22 mouse cellular contexts compared by ENCODE assay signal in the genomic region with DNA sequence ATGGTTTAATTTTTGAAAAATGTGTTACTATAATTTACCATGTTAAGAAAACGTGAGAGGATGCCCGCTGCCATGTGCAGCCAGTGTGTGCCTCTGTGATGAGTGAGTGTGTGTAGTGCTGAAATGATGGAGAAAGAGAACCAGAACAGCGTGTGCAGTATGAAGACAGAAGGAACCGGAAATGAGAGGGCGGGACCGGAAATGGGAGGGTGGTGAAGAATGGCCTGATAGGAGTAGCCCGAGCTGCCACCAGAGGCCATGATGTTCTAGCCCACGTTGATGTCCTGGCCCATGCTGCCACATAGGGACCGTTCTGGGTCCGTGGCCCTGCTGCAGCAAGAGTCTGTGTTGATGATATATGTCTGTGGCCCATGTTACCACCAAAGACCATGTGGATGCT. TPM values are rescaled to one million over a fixed set of nuclear protein-coding genes. Genes with fewer than 3 reads are reported as not detected.
"Had no signal": no experiment of that assay in that cellular context is flagged by ENCODE, and none has a peak within 500 bp of the region (broad histone marks: within the 10 kb centered on the region; RNA-seq: fewer than 3 reads in every experiment).

No protein-coding gene starts in this region.

- DNase-seq: kidney, adult 11 months; kidney, postnatal 36 days; left cerebral cortex, postnatal 4 days; liver; liver, embryonic 13.5 days; liver, postnatal 0 days; lung, postnatal 14 days; retina, postnatal 1 day; right cerebral cortex, postnatal 4 days; spleen, adult 18-20 months; thymus, adult 18-20 months; thymus, postnatal 14 days had no signal

- H3K9ac ChIP-seq: kidney, embryonic 15.5 days; liver, embryonic 13.5 days; liver, postnatal 0 days; lung, embryonic 15.5 days; midbrain, embryonic 12.5 days; neural tube, embryonic 13.5 days had no signal

- H3K36me3 ChIP-seq: kidney, embryonic 15.5 days; liver, embryonic 13.5 days; lung, embryonic 15.5 days; midbrain, embryonic 12.5 days; neural tube, embryonic 13.5 days had no signal

- H3K9me3 ChIP-seq: kidney, embryonic 15.5 days; liver, embryonic 13.5 days; lung, embryonic 15.5 days; midbrain, embryonic 12.5 days; neural tube, embryonic 13.5 days had no signal

- H3K4me2 ChIP-seq: liver, embryonic 13.5 days; lung, embryonic 15.5 days; midbrain, embryonic 12.5 days; neural tube, embryonic 13.5 days had no signal

- ATAC-seq: liver, postnatal 0 days; midbrain, embryonic 16.5 days had no signal

- H3K4me1 ChIP-seq: liver, embryonic 13.5 days had no signal

- H3K27me3 ChIP-seq: kidney, embryonic 15.5 days; liver, embryonic 13.5 days; lung, embryonic 15.5 days; midbrain, embryonic 12.5 days; neural tube, embryonic 13.5 days had no signal

- H3K4me3 ChIP-seq: kidney, embryonic 15.5 days; liver, embryonic 13.5 days; lung, embryonic 15.5 days; midbrain, embryonic 12.5 days; neural tube, embryonic 13.5 days had no signal

- H3K27ac ChIP-seq: liver, embryonic 13.5 days; lung, embryonic 15.5 days; macrophage; midbrain, embryonic 12.5 days; neural tube, embryonic 13.5 days had no signal

RNA-seq across cellular contexts. Expression of gene Anapc15-ps, which starts 57.8 kb away (rescaled TPM):
- total RNA-seq: layer of hippocampus, adult 18-20 months; layer of hippocampus, postnatal 10 days; left cerebral cortex, postnatal 4 days had no signal
- polyA plus RNA-seq: intestine, embryonic 14.5 days; liver, embryonic 13.5 days; liver, postnatal 0 days; midbrain, embryonic 12.5 days; midbrain, embryonic 16.5 days; neural tube, embryonic 13.5 days; stomach, embryonic 14.5 days had no signal
